Mouse (Mus musculus) limb, embryonic 12.5 days (tissue): Measurements from ENCODE around the gene Insrr. TPM values are rescaled to one million over a fixed set of nuclear protein-coding genes. Genes with fewer than 3 reads are reported as not detected.
A peak's percentile ranks its signal among the peaks of the same experiment; 100 is the strongest.

Experiments
- ATAC-seq: fragments of 200-750 bp; cut with Nextera tagmentation; 2 replicates; pipeline ENCODE4 v1.8.0; 2017; ENCODE audit warnings: low read depth, moderate TSS enrichment; ENCODE audit not compliant: insufficient number of reproducible peaks, insufficient read depth, low FRiP score, low TSS enrichment
- H3K27ac ChIP-seq: fragments of 300-500 bp; sonication (generic); 2 replicates; pipeline ENCODE4 v1.5.1; 2016; ENCODE audit warnings: mild to moderate bottlenecking, moderate library complexity
- H3K27me3 ChIP-seq: fragments of 300-500 bp; sonication (generic); 2 replicates; pipeline ENCODE4 v1.6.1; 2016; ENCODE audit warnings: mild to moderate bottlenecking, moderate library complexity
- H3K36me3 ChIP-seq: fragments of 300-500 bp; sonication (generic); 2 replicates; pipeline ENCODE4 v1.6.1; 2016; ENCODE audit warnings: mild to moderate bottlenecking, moderate library complexity
- H3K4me1 ChIP-seq: fragments of 300-500 bp; sonication (generic); replicated peaks from 2 replicates; pipeline ENCODE4 v1.6.1; 2016
- H3K4me2 ChIP-seq: fragments of 300-500 bp; sonication (generic); 2 replicates; pipeline ENCODE4 v1.6.1; 2016; ENCODE audit warnings: mild to moderate bottlenecking, moderate library complexity
- H3K4me3 ChIP-seq: fragments of 300-500 bp; sonication (generic); replicated peaks from 2 replicates; pipeline ENCODE4 v1.5.1; 2016; ENCODE audit warnings: mild to moderate bottlenecking
- H3K9ac ChIP-seq: fragments of 300-500 bp; sonication (generic); replicated peaks from 2 replicates; pipeline ENCODE4 v1.6.1; 2016; ENCODE audit warnings: mild to moderate bottlenecking, moderate library complexity
- H3K9me3 ChIP-seq: fragments of 300-500 bp; sonication (generic); 2 replicates; pipeline ENCODE4 v1.6.1; 2016; ENCODE audit warnings: mild to moderate bottlenecking, moderate library complexity
- WGBS: fragments of 180-500 bp; shearing (Covaris S2); methylation state at CpG from one replicate; pipeline ENCODE4 v1.1.7; 2016; 5-methylcytosine and 5-hydroxymethylcytosine counted together
- polyA plus RNA-seq: library from polyadenylated mRNA; unstranded; fragments of >200 nt; fragmentation: Nextera tagmentation; extraction: Ambion mirVana; gene quantifications from 2 replicates; pipeline ENCODE4 v1.2.1, GENCODE M21; 2016

The Insrr gene
- 0.40 and 0.44 TPM in 2 replicates for polyA plus RNA-seq

DNA sequence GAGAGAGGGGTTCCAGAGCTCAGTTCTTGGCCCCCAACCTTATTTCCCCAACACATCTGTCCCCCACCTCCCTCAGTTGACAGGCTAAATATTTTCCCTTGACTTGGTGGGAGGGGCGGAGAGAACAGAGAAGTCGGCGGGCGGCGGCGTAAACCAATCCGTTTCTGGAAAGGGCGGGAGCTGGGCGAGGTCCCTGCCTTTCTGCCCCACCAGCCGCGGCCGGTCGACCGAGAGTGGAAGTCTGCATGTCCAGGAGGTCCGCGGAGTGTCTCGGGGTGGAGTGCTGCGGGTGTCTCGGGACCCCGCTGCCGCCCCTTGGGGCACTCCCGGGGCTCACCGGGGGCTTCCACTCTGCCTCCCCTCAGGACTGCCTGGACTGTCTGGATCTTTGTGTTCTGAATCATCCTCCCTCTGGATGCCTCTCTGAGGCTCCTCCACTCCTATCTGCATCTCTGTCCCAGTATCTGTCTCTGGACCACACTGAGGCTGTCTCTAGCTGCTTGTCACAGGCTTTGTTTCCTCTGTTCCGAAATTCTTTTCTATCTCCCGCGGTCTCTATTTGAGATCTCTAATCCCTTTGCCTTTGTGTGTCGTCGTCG lies at the start of gene Insrr:
TSS of gene Insrr (plus strand) at position 216 of the 599 bp plus-strand sequence.
- H3K9ac ChIP-seq = peak within 1 kb of the TSS; percentile 44; the same call in 1 of the 2 replicates
- H3K27me3 ChIP-seq = peaks cover 100% of the 10 kb centered on the region
- 2% methylated on average over 29 of the region's 29 CpGs for WGBS
- H3K9me3 ChIP-seq = no peaks in the 10 kb centered on the region
- peak within 1 kb of the TSS; percentile 69 for H3K4me2 ChIP-seq
- peak within 1 kb of the TSS; percentile 42 for H3K4me3 ChIP-seq
- H3K4me1 ChIP-seq = peaks cover 40% of the 10 kb centered on the region
- no peak for ATAC-seq
- H3K36me3 ChIP-seq = no peaks in the 10 kb centered on the region
- no peak within 1 kb of the TSS for H3K27ac ChIP-seq

DNA sequence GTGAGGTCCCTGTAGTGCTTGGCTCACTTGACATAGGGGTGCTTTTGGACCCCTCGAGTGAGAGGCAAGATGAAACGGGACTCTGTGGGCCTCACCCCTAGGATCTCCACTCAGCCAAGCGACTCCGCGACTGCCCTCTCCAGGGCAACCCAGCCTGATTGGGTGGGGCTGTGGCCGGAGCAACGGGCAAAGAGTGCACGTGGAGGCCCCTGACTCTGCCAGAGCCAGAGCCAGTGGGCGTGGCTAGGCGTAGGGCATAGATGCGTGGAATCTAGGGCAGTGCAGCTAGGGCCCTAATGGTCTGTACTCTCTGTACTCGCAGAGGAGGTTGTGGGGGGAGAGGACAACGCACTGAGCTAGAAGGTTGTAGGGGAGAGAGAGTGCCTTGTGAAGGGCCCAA lies 48.3 kb upstream of the Insrr start, which contains the start of gene Lrrc71:
TSS of gene Lrrc71 (minus strand) at position 195 of the 400 bp plus-strand sequence.
- Histone ChIP-seq H3K27me3 (no peaks in the 10 kb centered on the region), H3K4me3 (no peak within 1 kb of the TSS), H3K9me3 (no peaks in the 10 kb centered on the region), H3K4me1 (peaks cover 16% of the 10 kb centered on the region), H3K27ac (no peak within 1 kb of the TSS), H3K9ac (no peak within 1 kb of the TSS), H3K4me2 (no peak within 1 kb of the TSS), H3K36me3 (peaks cover 31% of the 10 kb centered on the region)
- no peak for ATAC-seq
- 49% methylated on average over 13 of the region's 13 CpGs for WGBS

DNA sequence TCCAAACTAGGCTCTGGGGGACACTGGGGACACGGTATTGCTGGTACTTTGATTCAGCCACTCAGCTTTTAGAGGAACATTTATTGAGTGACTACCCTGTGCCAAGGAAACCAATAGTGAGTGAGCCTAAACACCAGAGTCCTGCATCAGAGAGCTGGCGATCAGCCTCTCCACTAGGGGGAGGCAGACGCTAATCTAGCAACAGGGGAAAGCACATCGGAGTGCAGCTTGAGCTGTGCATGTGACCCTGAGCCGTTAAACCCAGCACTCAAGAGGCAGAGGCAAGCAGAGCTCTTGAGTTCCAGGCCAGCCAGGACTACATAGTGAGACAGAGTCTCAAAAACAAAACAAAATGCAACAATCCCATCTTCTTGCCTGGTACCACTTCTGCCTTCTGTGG lies 47.7 kb upstream of the Insrr start:
- WGBS = 14% methylated on average over 5 of the region's 5 CpGs
- ATAC-seq = no peak

DNA sequence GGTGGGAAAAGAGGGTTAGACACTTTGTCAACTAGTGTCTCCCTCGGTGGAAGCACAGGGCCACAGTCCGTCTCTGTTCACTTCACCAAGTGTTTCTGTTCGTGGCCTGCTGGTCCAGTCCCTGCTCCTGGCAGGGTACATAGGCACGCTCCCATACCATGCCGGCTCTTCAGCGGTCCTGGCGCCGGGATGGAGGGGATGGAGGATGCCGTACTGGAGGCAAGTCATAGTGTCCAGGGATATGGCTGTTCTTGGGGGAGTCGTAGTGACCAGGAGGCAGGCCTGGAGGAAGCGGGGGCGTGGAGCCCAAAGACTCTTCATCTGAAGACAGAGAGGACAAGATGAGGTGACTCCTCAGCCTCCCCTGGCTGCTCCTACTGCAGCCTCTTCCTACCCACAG lies 46.8 kb upstream of the Insrr start:
- no peak overlapping the region for H3K27ac ChIP-seq
- H3K9me3 ChIP-seq = no peaks in the 10 kb centered on the region
- H3K4me2 ChIP-seq = no peak overlapping the region
- no peak for ATAC-seq
- no peak overlapping the region for H3K9ac ChIP-seq
- H3K4me3 ChIP-seq = no peak overlapping the region
- H3K36me3 ChIP-seq = peaks cover 47% of the 10 kb centered on the region
- H3K27me3 ChIP-seq = 0 out of 2 replicates have a peak, but pooled peaks cover 14% of the 10 kb centered on the region
- 91% methylated on average over 12 of the region's 12 CpGs for whole genome bisulfite sequencing
- peaks cover 11% of the 10 kb centered on the region for H3K4me1 ChIP-seq

More for the DNA sequence above, 47.7 kb upstream of the Insrr start:
- Histone ChIP-seq H3K4me3 (no peak overlapping the region), H3K27ac (no peak overlapping the region), H3K9me3 (no peaks in the 10 kb centered on the region), H3K36me3 (peaks cover 37% of the 10 kb centered on the region), H3K27me3 (0 out of 2 replicates have a peak, but pooled peaks cover 5% of the 10 kb centered on the region), H3K4me1 (peaks cover 16% of the 10 kb centered on the region), H3K4me2 (no peak overlapping the region), H3K9ac (no peak overlapping the region)

DNA sequence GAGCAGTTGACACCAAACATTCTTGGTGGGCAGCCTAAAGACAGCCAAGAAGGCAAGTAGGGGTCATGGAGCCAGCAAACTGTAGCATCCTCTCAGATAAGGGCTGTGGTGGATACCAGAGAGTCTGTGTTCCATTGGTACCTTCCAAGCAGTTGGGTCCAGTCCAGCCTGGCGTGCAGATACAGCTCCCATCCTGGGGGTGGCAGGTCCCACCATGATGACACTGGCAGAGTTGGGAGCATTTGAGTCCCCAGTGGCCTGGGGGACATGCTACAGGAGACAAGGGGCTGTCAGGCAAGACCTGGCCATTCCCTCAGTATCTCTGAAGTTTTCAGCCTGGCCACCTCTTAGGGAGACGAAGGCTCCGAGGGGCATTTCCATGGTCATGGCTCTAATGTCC lies 44.2 kb upstream of the Insrr start:
- ATAC-seq = no peak
- H3K4me3 ChIP-seq = no peak overlapping the region
- no peak overlapping the region for H3K27ac ChIP-seq
- H3K9ac ChIP-seq = no peak overlapping the region
- peaks cover 47% of the 10 kb centered on the region for H3K36me3 ChIP-seq
- 82% methylated on average over 3 of the region's 3 CpGs for WGBS
- H3K4me1 ChIP-seq = peaks cover 9% of the 10 kb centered on the region; the same call in 1 of the 2 replicates
- peaks cover 26% of the 10 kb centered on the region for H3K27me3 ChIP-seq
- no peaks in the 10 kb centered on the region for H3K9me3 ChIP-seq
- no peak overlapping the region for H3K4me2 ChIP-seq

DNA sequence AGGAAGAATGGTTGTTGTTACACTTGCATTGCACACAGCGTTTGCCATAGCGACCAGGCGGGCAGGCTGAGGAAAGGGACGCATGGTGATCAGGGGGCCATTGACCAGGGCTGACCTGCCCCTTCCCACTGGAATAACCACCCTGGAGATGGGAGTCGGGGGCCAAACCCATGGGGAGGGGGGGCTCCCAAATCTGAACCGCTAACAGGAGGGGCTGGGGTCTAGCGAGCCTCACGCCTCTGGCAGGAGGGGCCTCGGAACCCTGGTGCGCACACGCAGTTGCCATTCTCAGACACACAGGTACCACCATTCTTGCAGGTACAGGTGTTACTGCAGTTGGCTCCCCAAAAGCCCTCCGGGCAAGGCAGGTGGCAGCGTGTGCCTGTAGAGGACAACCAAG lies 42.9 kb upstream of the Insrr start:
- 84% methylated on average over 13 of the region's 13 CpGs for whole genome bisulfite sequencing

DNA sequence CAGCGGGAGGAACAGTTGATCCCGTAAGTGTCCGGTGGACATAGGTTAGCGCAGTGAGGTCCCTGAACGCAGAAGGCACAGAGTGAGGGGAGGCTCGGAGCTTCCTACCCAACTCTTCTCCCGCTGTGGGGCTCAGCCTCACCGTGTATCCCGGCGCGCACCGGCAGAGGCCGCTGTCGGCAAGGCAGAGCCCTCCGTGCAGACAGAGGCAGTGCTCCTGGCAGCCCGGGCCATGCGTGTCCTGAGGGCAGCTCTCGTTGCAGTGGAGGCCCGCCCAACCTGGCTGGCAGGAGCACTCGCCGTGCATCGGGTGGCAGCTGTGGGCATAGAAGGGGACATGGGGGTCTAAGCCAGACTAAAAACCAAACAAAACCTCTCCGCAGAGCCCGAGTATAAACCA lies 40.8 kb upstream of the Insrr start:
- H3K27me3 ChIP-seq = peaks cover 26% of the 10 kb centered on the region
- H3K9me3 ChIP-seq = no peaks in the 10 kb centered on the region
- no peak overlapping the region for H3K27ac ChIP-seq
- H3K9ac ChIP-seq = peak overlapping the region; percentile 24; the same call in 1 of the 2 replicates
- H3K4me1 ChIP-seq = peaks cover 19% of the 10 kb centered on the region
- H3K4me3 ChIP-seq = peak overlapping the region; percentile 12; the same call in 1 of the 2 replicates
- peak overlapping the region; percentile 49 for H3K4me2 ChIP-seq
- peaks cover 28% of the 10 kb centered on the region; the same call in 1 of the 2 replicates for H3K36me3 ChIP-seq
- peak; percentile 43 for ATAC-seq
- 5% methylated on average over 24 of the region's 24 CpGs for WGBS

More for the DNA sequence above, 42.9 kb upstream of the Insrr start:
- Histone ChIP-seq H3K4me1 (peaks cover 14% of the 10 kb centered on the region), H3K27me3 (peaks cover 26% of the 10 kb centered on the region), H3K9ac (peak overlapping the region; percentile 31; the same call in 1 of the 2 replicates), H3K36me3 (peaks cover 47% of the 10 kb centered on the region), H3K27ac (no peak overlapping the region), H3K4me3 (no peak overlapping the region), H3K9me3 (no peaks in the 10 kb centered on the region), H3K4me2 (no peak overlapping the region)
- ATAC-seq = no peak

DNA sequence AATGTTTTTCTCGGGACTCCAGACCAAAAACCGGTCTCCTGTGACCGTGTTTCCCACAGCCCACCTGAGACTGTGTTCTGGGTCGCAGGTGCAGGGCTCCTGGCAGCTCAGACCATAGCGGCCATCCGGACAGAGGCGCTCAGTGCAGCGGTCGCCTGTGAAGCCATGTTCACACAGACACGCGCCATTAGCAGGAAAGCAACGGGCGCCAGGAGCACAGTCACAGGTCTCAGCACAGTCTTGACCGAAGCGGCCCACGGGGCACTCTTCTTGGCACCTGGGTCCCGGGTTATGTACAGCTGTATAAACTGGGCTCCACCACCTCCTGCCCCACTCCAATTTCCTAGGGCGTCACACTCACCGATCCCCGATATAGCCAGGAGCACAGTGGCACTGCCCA lies 40.3 kb upstream of the Insrr start:
- WGBS = 47% methylated on average over 20 of the region's 20 CpGs
- Histone ChIP-seq H3K27me3 (peaks cover 26% of the 10 kb centered on the region), H3K4me3 (no peak overlapping the region), H3K9ac (peak overlapping the region; percentile 24; the same call in 1 of the 2 replicates), H3K36me3 (peaks cover 23% of the 10 kb centered on the region; the same call in 1 of the 2 replicates), H3K9me3 (no peaks in the 10 kb centered on the region), H3K27ac (no peak overlapping the region), H3K4me2 (peak overlapping the region; percentile 49), H3K4me1 (peaks cover 25% of the 10 kb centered on the region)
- ATAC-seq = no peak

DNA sequence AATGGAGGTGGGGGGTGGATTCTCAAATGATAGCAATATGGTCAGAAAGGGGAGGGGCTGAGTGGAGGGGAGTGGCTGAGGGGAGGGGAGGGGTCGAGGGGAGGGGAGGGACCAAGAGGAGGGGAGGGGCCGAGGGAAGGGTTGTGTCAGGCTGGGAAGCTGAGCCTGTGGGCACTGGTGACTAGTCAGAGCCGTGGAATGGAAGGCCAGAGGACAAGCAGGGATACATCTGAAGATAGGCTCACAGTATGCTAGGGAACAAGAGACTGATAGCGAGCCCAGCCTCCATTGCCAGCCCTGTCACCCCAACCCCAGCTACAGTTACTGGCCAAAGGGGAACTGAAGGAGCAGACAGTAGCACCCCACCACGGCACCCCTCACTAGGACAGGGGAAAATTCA lies 38.1 kb upstream of the Insrr start:
- Histone ChIP-seq H3K27me3 (peaks cover 25% of the 10 kb centered on the region), H3K36me3 (peaks cover 14% of the 10 kb centered on the region; the same call in 1 of the 2 replicates), H3K4me2 (no peak overlapping the region), H3K4me3 (no peak overlapping the region), H3K27ac (no peak overlapping the region), H3K9ac (no peak overlapping the region), H3K9me3 (no peaks in the 10 kb centered on the region), H3K4me1 (peaks cover 46% of the 10 kb centered on the region)
- ATAC-seq = no peak
- WGBS = 41% methylated on average over 3 of the region's 5 CpGs

DNA sequence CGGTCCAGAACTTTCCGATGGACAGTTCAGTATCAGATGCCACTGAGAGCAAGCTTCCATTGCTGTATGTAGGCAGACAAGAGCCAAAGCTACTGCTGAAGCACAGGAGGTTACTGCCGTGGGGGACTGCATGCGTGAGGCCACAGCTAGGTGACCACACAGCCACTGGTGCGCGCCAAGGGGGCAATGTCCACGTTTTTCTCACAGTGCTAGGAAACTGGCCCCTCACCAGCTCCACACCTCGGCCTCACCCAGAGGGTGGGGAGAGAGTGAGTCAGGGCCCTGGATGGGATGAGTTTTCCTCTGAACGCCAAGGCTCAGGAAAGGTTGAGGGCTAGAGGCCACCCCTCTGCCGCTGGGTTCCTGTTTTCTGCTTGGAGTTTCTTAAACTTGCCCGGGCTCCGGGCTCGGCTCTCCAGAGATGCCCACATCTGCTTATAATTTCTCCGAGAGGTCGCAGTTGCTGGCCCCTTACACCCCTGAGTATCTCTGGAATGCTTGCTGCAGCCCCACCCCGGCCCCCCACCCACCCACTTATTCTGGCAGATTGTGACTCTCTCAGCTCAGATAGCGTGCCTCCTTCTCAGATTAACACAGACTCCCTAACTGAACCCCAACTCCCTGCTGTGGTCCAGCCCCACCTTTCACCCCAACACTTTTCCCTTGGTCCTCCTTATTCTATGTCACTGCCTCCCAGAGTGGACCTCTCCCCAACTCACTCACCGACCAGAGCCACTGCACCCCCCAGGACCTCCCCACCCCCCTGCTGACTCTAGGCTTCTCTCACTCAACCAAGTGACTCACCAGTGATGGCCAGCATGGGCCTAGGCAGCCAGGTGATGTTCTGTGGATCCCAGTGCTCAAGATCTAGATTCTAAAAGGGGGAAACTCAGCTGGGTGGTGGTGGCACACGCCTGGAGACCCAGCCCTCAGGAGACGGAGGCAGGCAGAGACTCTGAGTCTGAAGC lies 35.1 kb upstream of the Insrr start:
- peaks cover 8% of the 10 kb centered on the region for H3K27me3 ChIP-seq
- ATAC-seq = no peak
- WGBS = 47% methylated on average over 20 of the region's 20 CpGs
- no peaks in the 10 kb centered on the region; the same call in 1 of the 2 replicates for H3K36me3 ChIP-seq
- no peaks in the 10 kb centered on the region for H3K9me3 ChIP-seq
- peaks cover 67% of the 10 kb centered on the region for H3K4me1 ChIP-seq
- H3K4me3 ChIP-seq = no peak overlapping the region
- H3K4me2 ChIP-seq = 0 out of 2 replicates have a peak overlapping the region, but pooled peaks have one; percentile 10
- peak overlapping the region; percentile 59 for H3K27ac ChIP-seq
- H3K9ac ChIP-seq = peak overlapping the region; percentile 51

DNA sequence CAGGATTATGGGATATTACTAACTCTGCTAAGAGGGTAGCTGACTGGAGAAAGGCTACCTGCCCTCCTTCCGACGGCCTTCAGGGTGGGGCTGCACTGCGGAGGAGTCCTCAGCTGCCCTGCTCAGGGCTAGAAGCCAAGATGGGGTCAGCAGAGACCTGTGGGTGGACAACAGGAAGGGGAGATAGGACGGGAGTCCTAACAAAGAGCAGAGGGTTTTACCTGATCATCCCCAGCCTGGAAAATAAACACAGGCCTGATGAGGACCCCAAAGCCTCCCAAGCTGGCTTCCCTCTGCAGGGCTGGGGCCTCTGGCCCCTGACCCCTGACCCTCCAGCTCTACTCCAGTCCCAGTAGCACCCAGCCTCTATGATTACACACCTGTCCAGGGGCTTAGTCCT lies 33.5 kb upstream of the Insrr start:
- Histone ChIP-seq H3K9me3 (no peaks in the 10 kb centered on the region), H3K4me1 (peaks cover 82% of the 10 kb centered on the region), H3K27ac (peak overlapping the region; percentile 90), H3K27me3 (no peaks in the 10 kb centered on the region), H3K4me2 (peak overlapping the region; percentile 32), H3K4me3 (no peak overlapping the region), H3K36me3 (no peaks in the 10 kb centered on the region; the same call in 1 of the 2 replicates), H3K9ac (peak overlapping the region; percentile 32; the same call in 1 of the 2 replicates)
- WGBS = 44% methylated on average over 4 of the region's 4 CpGs
- no peak for ATAC-seq
